Mouse (Mus musculus) hindbrain, embryonic 13.5 days (tissue): ENCODE data around the gene Brap. TPM values are rescaled to one million over a fixed set of nuclear protein-coding genes. Genes with fewer than 3 reads are reported as not detected.
"Not testable (repeated sequence)": the region's sequence is repeated elsewhere in the genome, so short reads cannot be mapped to it uniquely, and the experiment has no call there.

Source experiments
- ATAC-seq: fragments of 200-750 bp; cut with Nextera tagmentation; 2 replicates; pipeline ENCODE4 v1.8.0; 2017; ENCODE audit warnings: moderate TSS enrichment; ENCODE audit not compliant: low FRiP score
- H3K27ac ChIP-seq: fragments of 300-500 bp; sonication (generic); 2 replicates; pipeline ENCODE4 v1.5.1; 2015; ENCODE audit warnings: inconsistent platforms, mild to moderate bottlenecking, moderate library complexity
- H3K27me3 ChIP-seq: fragments of 300-500 bp; sonication (generic); 2 replicates; pipeline ENCODE4 v1.6.1; 2015; ENCODE audit warnings: mild to moderate bottlenecking, inconsistent platforms
- H3K36me3 ChIP-seq: fragments of 300-500 bp; sonication (generic); 2 replicates; pipeline ENCODE4 v1.6.1; 2015; ENCODE audit warnings: mild to moderate bottlenecking, inconsistent platforms
- H3K4me1 ChIP-seq: fragments of 300-500 bp; sonication (generic); replicated peaks from 2 replicates; pipeline ENCODE4 v1.6.1; 2015; ENCODE audit warnings: inconsistent platforms
- H3K4me2 ChIP-seq: fragments of 300-500 bp; sonication (generic); 2 replicates; pipeline ENCODE4 v1.6.1; 2015; ENCODE audit warnings: inconsistent platforms, mild to moderate bottlenecking, moderate library complexity
- H3K4me3 ChIP-seq: fragments of 300-500 bp; sonication (generic); 2 replicates; pipeline ENCODE4 v1.5.1; 2015; ENCODE audit warnings: mild to moderate bottlenecking, inconsistent platforms
- H3K9ac ChIP-seq: fragments of 300-500 bp; sonication (generic); 2 replicates; pipeline ENCODE4 v1.6.1; 2015; ENCODE audit warnings: mild to moderate bottlenecking, inconsistent platforms
- H3K9me3 ChIP-seq: fragments of 300-500 bp; sonication (generic); 2 replicates; pipeline ENCODE4 v1.6.1; 2016; ENCODE audit warnings: inconsistent platforms
- WGBS: fragments of 180-500 bp; shearing (Covaris S2); methylation state at CpG from one replicate; pipeline ENCODE4 v1.1.7; 2015; 5-methylcytosine and 5-hydroxymethylcytosine counted together
- polyA plus RNA-seq: library from polyadenylated mRNA; unstranded; fragments of >200 nt; fragmentation: Nextera tagmentation; extraction: Ambion mirVana; gene quantifications from 2 replicates; pipeline ENCODE4 v1.2.1, GENCODE M21; 2015

Brap gene
- polyA plus RNA-seq, 1 experiment from 2014 or later = 44.5 TPM

- peaks cover 80% of the 10 kb centered on the region for H3K36me3 ChIP-seq
- H3K4me3 ChIP-seq = no peak overlapping the region
- no peaks in the 10 kb centered on the region for H3K27me3 ChIP-seq
- no peaks in the 10 kb centered on the region for H3K9me3 ChIP-seq
- WGBS = 92% methylated on average over 6 of the region's 6 CpGs
- H3K27ac ChIP-seq = no peak overlapping the region
- H3K4me2 ChIP-seq = no peak overlapping the region
- no peaks in the 10 kb centered on the region for H3K4me1 ChIP-seq
- ATAC-seq = no peak
- no peak overlapping the region for H3K9ac ChIP-seq
These were observed 25.1 kb downstream of the Brap start for GRCm38 (mm10) chr5:121685495-121685894.

GRCm38 (mm10) chr5:121686113-121686898, 25.9 kb downstream of the Brap start:
- 85% methylated on average over 15 of the region's 15 CpGs for WGBS
- no peak for ATAC-seq
- H3K9ac ChIP-seq = no peak overlapping the region
- H3K4me1 ChIP-seq = no peaks in the 10 kb centered on the region
- no peaks in the 10 kb centered on the region for H3K9me3 ChIP-seq
- H3K27me3 ChIP-seq = no peaks in the 10 kb centered on the region
- H3K36me3 ChIP-seq = peaks cover 72% of the 10 kb centered on the region
- no peak overlapping the region for H3K27ac ChIP-seq
- no peak overlapping the region for H3K4me2 ChIP-seq
- no peak overlapping the region for H3K4me3 ChIP-seq

- no peak overlapping the region for H3K9ac ChIP-seq
- no peak overlapping the region for H3K4me2 ChIP-seq
- H3K4me3 ChIP-seq = no peak overlapping the region
- no peaks in the 10 kb centered on the region for H3K27me3 ChIP-seq
- no peaks in the 10 kb centered on the region for H3K4me1 ChIP-seq
- H3K36me3 ChIP-seq = peaks cover 29% of the 10 kb centered on the region
- no peak for ATAC-seq
- H3K27ac ChIP-seq = no peak overlapping the region
- WGBS = 82% methylated on average over 7 of the region's 7 CpGs
- no peaks in the 10 kb centered on the region for H3K9me3 ChIP-seq
These were observed 30.3 kb downstream of the Brap start for GRCm38 (mm10) chr5:121690482-121691211.

GRCm38 (mm10) chr5:121691436-121691835, 31.1 kb downstream of the Brap start:
- not testable (repeated sequence) for H3K4me1 ChIP-seq, H3K4me3 ChIP-seq, H3K27ac ChIP-seq, H3K9me3 ChIP-seq, H3K4me2 ChIP-seq, H3K9ac ChIP-seq, H3K27me3 ChIP-seq, ATAC-seq
- peaks cover 21% of the 10 kb centered on the region for H3K36me3 ChIP-seq
- WGBS = 96% methylated on average over 7 of the region's 7 CpGs

- H3K36me3 ChIP-seq = peaks cover 6% of the 10 kb centered on the region
- no peaks in the 10 kb centered on the region for H3K9me3 ChIP-seq
- H3K27ac ChIP-seq = no peak overlapping the region
- H3K4me1 ChIP-seq = no peaks in the 10 kb centered on the region
- no peak overlapping the region for H3K4me3 ChIP-seq
- no peak for ATAC-seq
- H3K4me2 ChIP-seq = no peak overlapping the region
- 85% methylated on average over 4 of the region's 4 CpGs for WGBS
- no peaks in the 10 kb centered on the region for H3K27me3 ChIP-seq
- H3K9ac ChIP-seq = no peak overlapping the region
These were observed 32.5 kb downstream of the Brap start for GRCm38 (mm10) chr5:121692897-121693296.

GRCm38 (mm10) chr5:121696761-121697160, 36.4 kb downstream of the Brap start:
- no peaks in the 10 kb centered on the region for H3K27me3 ChIP-seq
- no peak overlapping the region for H3K9ac ChIP-seq
- no peak for ATAC-seq
- no peak overlapping the region for H3K27ac ChIP-seq
- no peak overlapping the region for H3K4me2 ChIP-seq
- H3K36me3 ChIP-seq = no peaks in the 10 kb centered on the region
- H3K4me3 ChIP-seq = no peak overlapping the region
- no peaks in the 10 kb centered on the region for H3K4me1 ChIP-seq
- H3K9me3 ChIP-seq = no peaks in the 10 kb centered on the region
- 44% methylated on average over 6 of the region's 6 CpGs for WGBS

- Histone ChIP-seq H3K36me3 (no peaks in the 10 kb centered on the region), H3K27me3 (no peaks in the 10 kb centered on the region), H3K4me1 (peaks cover 6% of the 10 kb centered on the region), H3K4me3 (no peak overlapping the region), H3K9ac (no peak overlapping the region), H3K9me3 (no peaks in the 10 kb centered on the region), H3K27ac (no peak overlapping the region), H3K4me2 (no peak overlapping the region)
- WGBS = 55% methylated on average over 5 of the region's 5 CpGs
- no peak for ATAC-seq
These were observed 39.5 kb downstream of the Brap start for GRCm38 (mm10) chr5:121699891-121700290.

- no peak overlapping the region for H3K9ac ChIP-seq
- H3K4me3 ChIP-seq = no peak overlapping the region
- no peaks in the 10 kb centered on the region for H3K27me3 ChIP-seq
- H3K4me1 ChIP-seq = peaks cover 10% of the 10 kb centered on the region
- 42% methylated on average over 11 of the region's 11 CpGs for WGBS
- no peak for ATAC-seq
- H3K9me3 ChIP-seq = no peaks in the 10 kb centered on the region
- no peaks in the 10 kb centered on the region for H3K36me3 ChIP-seq
- H3K4me2 ChIP-seq = no peak overlapping the region
- H3K27ac ChIP-seq = no peak overlapping the region
These were observed 40.1 kb downstream of the Brap start for GRCm38 (mm10) chr5:121700496-121700895.

GRCm38 (mm10) chr5:121701111-121701769, 40.9 kb downstream of the Brap start:
- 69% methylated on average over 8 of the region's 8 CpGs for WGBS

GRCm38 (mm10) chr5:121703341-121703740, 43.0 kb downstream of the Brap start:
- Histone ChIP-seq H3K36me3 (no peaks in the 10 kb centered on the region), H3K9ac (no peak overlapping the region), H3K27ac (no peak overlapping the region), H3K4me3 (no peak overlapping the region), H3K4me1 (peaks cover 10% of the 10 kb centered on the region), H3K4me2 (no peak overlapping the region), H3K9me3 (no peaks in the 10 kb centered on the region), H3K27me3 (no peaks in the 10 kb centered on the region)
- ATAC-seq = no peak
- 78% methylated on average over 1 of the region's 1 CpGs for WGBS

More at GRCm38 (mm10) chr5:121701111-121701769, 40.9 kb downstream of the Brap start:
- no peaks in the 10 kb centered on the region for H3K9me3 ChIP-seq
- peaks cover 10% of the 10 kb centered on the region for H3K4me1 ChIP-seq
- H3K27ac ChIP-seq = no peak overlapping the region
- no peak overlapping the region for H3K9ac ChIP-seq
- H3K27me3 ChIP-seq = no peaks in the 10 kb centered on the region
- H3K4me3 ChIP-seq = no peak overlapping the region
- H3K4me2 ChIP-seq = no peak overlapping the region
- H3K36me3 ChIP-seq = no peaks in the 10 kb centered on the region
- ATAC-seq = no peak

- H3K9ac ChIP-seq = no peak overlapping the region
- no peaks in the 10 kb centered on the region for H3K27me3 ChIP-seq
- no peaks in the 10 kb centered on the region for H3K9me3 ChIP-seq
- H3K4me2 ChIP-seq = peak overlapping the region; percentile 48
- no peaks in the 10 kb centered on the region for H3K36me3 ChIP-seq
- ATAC-seq = no peak
- 7% methylated on average over 20 of the region's 20 CpGs for WGBS
- no peak overlapping the region for H3K27ac ChIP-seq
- H3K4me3 ChIP-seq = peak overlapping the region; percentile 19
- peaks cover 10% of the 10 kb centered on the region for H3K4me1 ChIP-seq
These were observed 44.3 kb downstream of the Brap start for GRCm38 (mm10) chr5:121704512-121705248.

- Histone ChIP-seq H3K27ac (no peak overlapping the region), H3K4me2 (peak overlapping the region; percentile 90; the same call in 1 of the 2 replicates), H3K27me3 (no peaks in the 10 kb centered on the region), H3K9me3 (no peaks in the 10 kb centered on the region), H3K9ac (no peak overlapping the region; the same call in 1 of the 2 replicates), H3K4me3 (no peak overlapping the region), H3K4me1 (peaks cover 32% of the 10 kb centered on the region), H3K36me3 (no peaks in the 10 kb centered on the region)
- ATAC-seq = no peak
- WGBS = 47% methylated on average over 2 of the region's 2 CpGs
These were observed 50.0 kb downstream of the Brap start for GRCm38 (mm10) chr5:121710402-121710801.
